Mouse (Mus musculus) heart, adult 2 months (tissue): ENCODE measurements around the gene Syngr1. TPM values are rescaled to one million over a fixed set of nuclear protein-coding genes. Genes with fewer than 3 reads are reported as not detected.

Source experiments
- DNase-seq, 2 experiments: peaks; one replicate each; pipeline ENCODE4 v3.0.0; 2021
- H3K27ac ChIP-seq: fragments of 200-600 bp; 2 replicates; pipeline ENCODE4 v1.8.1; 2022
- H3K27me3 ChIP-seq: fragments of 200-500 bp; 2 replicates; pipeline ENCODE4 v1.6.1; 2012; ENCODE audit warnings: mild to moderate bottlenecking, low read length, inconsistent platforms, mixed read lengths; ENCODE audit not compliant: control insufficient read depth, insufficient read depth
- H3K36me3 ChIP-seq: fragments of 200-500 bp; 2 replicates; pipeline ENCODE4 v1.6.1; 2012; ENCODE audit warnings: low read length, inconsistent platforms; ENCODE audit not compliant: control insufficient read depth, insufficient read depth
- H3K4me1 ChIP-seq: fragments of 200-500 bp; 2 replicates; pipeline ENCODE4 v1.6.1; 2011; ENCODE audit warnings: low read length; ENCODE audit not compliant: control insufficient read depth, insufficient read depth
- H3K4me3 ChIP-seq: fragments of 200-600 bp; 2 replicates; pipeline ENCODE4 v1.8.1; 2022
- H3K79me2 ChIP-seq: fragments of 200-500 bp; replicated peaks from 2 replicates; pipeline ENCODE4 v1.6.1; 2012; ENCODE audit warnings: mild to moderate bottlenecking, inconsistent platforms, low read length, moderate library complexity, mixed read lengths; ENCODE audit not compliant: control insufficient read depth, insufficient read depth
- H3K9ac ChIP-seq: fragments of 200-500 bp; 2 replicates; pipeline ENCODE4 v1.6.1; 2012; ENCODE audit warnings: low read depth, mild to moderate bottlenecking, control low read depth, inconsistent platforms, low read length, mixed read lengths
- CTCF ChIP-seq: fragments of 200-600 bp; IDR thresholded peaks from 2 replicates; pipeline ENCODE4 v1.8.1; 2022; ENCODE audit warnings: antibody characterized with exemption, mild to moderate bottlenecking, moderate library complexity
- EP300 ChIP-seq: fragments of 200-500 bp; IDR thresholded peaks from 2 replicates; pipeline ENCODE4 v1.6.1; 2011; ENCODE audit warnings: low read depth, low read length, control low read depth; ENCODE audit not compliant: insufficient read depth
- POLR2A ChIP-seq: fragments of 200-500 bp; IDR thresholded peaks from 2 replicates; pipeline ENCODE4 v1.6.1; 2011; ENCODE audit warnings: mild to moderate bottlenecking, low read depth, low read length, control low read depth; ENCODE audit not compliant: insufficient read depth
- WGBS: fragments of 180-500 bp; shearing (Covaris S2); methylation state at CpG from one replicate; pipeline ENCODE4 v1.1.7; 2018; 5-methylcytosine and 5-hydroxymethylcytosine counted together
- intact Hi-C: fragments of 180-260 bp; cut with DNase I; formaldehyde crosslinking; loops from one replicate; pipeline ENCODE4 v1.15.1; 2025
- polyA plus RNA-seq: library from polyadenylated mRNA; depleted of rRNA; stranded (reverse); fragments of >200 nt; gene quantifications from 2 replicates; pipeline ENCODE4 v1.2.3, GENCODE M21; 2012
- total RNA-seq, 2 experiments: library from RNA; stranded (reverse); gene quantifications; 2 replicates each; pipeline ENCODE4 v1.2.3; 2021

Syngr1 gene
- total and polyA plus RNA-seq, 3 experiments, result 69.6 to 247 (median 95.0) TPM

GRCm38 (mm10) chr15:80058151-80058550, 33.0 kb upstream of the Syngr1 start:
- Histone ChIP-seq H3K36me3 (peaks cover 2% of the 10 kb centered on the region; the same call in 1 of the 2 replicates), H3K4me3 (no peak overlapping the region), H3K79me2 (no peaks in the 10 kb centered on the region), H3K27me3 (no peaks in the 10 kb centered on the region), H3K27ac (no peak overlapping the region), H3K9ac (no peak overlapping the region), H3K4me1 (peaks cover 12% of the 10 kb centered on the region)
- WGBS, result 86% methylated on average over 7 of the region's 7 CpGs
- DNase-seq, result no peak
- intact Hi-C loops, result no loop called here
- TF ChIP-seq CTCF (no peak), POLR2A (no peak), EP300 (no peak)

GRCm38 (mm10) chr15:80059606-80060005, 31.5 kb upstream of the Syngr1 start:
- DNase-seq, result no peak
- no peaks in the 10 kb centered on the region for H3K36me3 ChIP-seq
- no peaks in the 10 kb centered on the region for H3K27me3 ChIP-seq
- H3K79me2 ChIP-seq, result no peaks in the 10 kb centered on the region
- intact Hi-C loops, result no loop called here
- H3K9ac ChIP-seq, result no peak overlapping the region
- TF ChIP-seq CTCF, result no peak
- 89% methylated on average over 7 of the region's 7 CpGs for WGBS
- no peak overlapping the region for H3K27ac ChIP-seq
- H3K4me3 ChIP-seq, result no peak overlapping the region
- peaks cover 2% of the 10 kb centered on the region; the same call in 1 of the 2 replicates for H3K4me1 ChIP-seq

GRCm38 (mm10) chr15:80060356-80061070, 30.6 kb upstream of the Syngr1 start:
- no peaks in the 10 kb centered on the region for H3K79me2 ChIP-seq
- WGBS, result 96% methylated on average over 8 of the region's 8 CpGs
- no peak for DNase-seq

GRCm38 (mm10) chr15:80061071-80061550, 30.0 kb upstream of the Syngr1 start:
- no peak overlapping the region for H3K9ac ChIP-seq
- intact Hi-C loops, result no loop called here

More at GRCm38 (mm10) chr15:80060356-80061070, 30.6 kb upstream of the Syngr1 start:
- no peaks in the 10 kb centered on the region for H3K27me3 ChIP-seq
- H3K36me3 ChIP-seq, result no peaks in the 10 kb centered on the region
- no peak overlapping the region for H3K27ac ChIP-seq
- no peak overlapping the region for H3K9ac ChIP-seq
- H3K4me3 ChIP-seq, result no peak overlapping the region
- H3K4me1 ChIP-seq, result peaks cover 2% of the 10 kb centered on the region; the same call in 1 of the 2 replicates
- TF ChIP-seq CTCF (no peak), EP300 (no peak), POLR2A (no peak)
- intact Hi-C loops, result no loop called here

GRCm38 (mm10) chr15:80062339-80062738, 28.8 kb upstream of the Syngr1 start:
- H3K4me1 ChIP-seq, result peaks cover 2% of the 10 kb centered on the region; the same call in 1 of the 2 replicates
- no peak overlapping the region for H3K27ac ChIP-seq
- no peaks in the 10 kb centered on the region for H3K36me3 ChIP-seq
- no peak overlapping the region for H3K9ac ChIP-seq
- intact Hi-C loops, result no loop called here
- 60% methylated on average over 8 of the region's 9 CpGs for WGBS
- no peak for DNase-seq
- no peaks in the 10 kb centered on the region for H3K27me3 ChIP-seq
- TF ChIP-seq CTCF, result no peak
- TF ChIP-seq POLR2A, result no peak
- no peak for TF ChIP-seq EP300
- no peaks in the 10 kb centered on the region for H3K79me2 ChIP-seq
- no peak overlapping the region for H3K4me3 ChIP-seq

More at GRCm38 (mm10) chr15:80061071-80061550, 30.0 kb upstream of the Syngr1 start:
- no peaks in the 10 kb centered on the region for H3K79me2 ChIP-seq
- peaks cover 2% of the 10 kb centered on the region; the same call in 1 of the 2 replicates for H3K4me1 ChIP-seq
- no peak overlapping the region for H3K27ac ChIP-seq
- TF ChIP-seq CTCF (no peak), EP300 (no peak), POLR2A (no peak)
- no peak overlapping the region for H3K4me3 ChIP-seq
- H3K27me3 ChIP-seq, result no peaks in the 10 kb centered on the region
- 64% methylated on average over 4 of the region's 4 CpGs for WGBS
- no peak for DNase-seq
- H3K36me3 ChIP-seq, result no peaks in the 10 kb centered on the region

- H3K27me3 ChIP-seq, result no peaks in the 10 kb centered on the region
- H3K4me3 ChIP-seq, result no peak overlapping the region
- 42% methylated on average over 5 of the region's 5 CpGs for WGBS
- TF ChIP-seq EP300 (no peak), CTCF (no peak), POLR2A (no peak)
- intact Hi-C loops, result no loop called here
- peaks cover 2% of the 10 kb centered on the region; the same call in 1 of the 2 replicates for H3K4me1 ChIP-seq
- H3K27ac ChIP-seq, result no peak overlapping the region
- H3K9ac ChIP-seq, result no peak overlapping the region
- no peaks in the 10 kb centered on the region for H3K79me2 ChIP-seq
- no peaks in the 10 kb centered on the region for H3K36me3 ChIP-seq
- DNase-seq, result no peak
Measured at GRCm38 (mm10) chr15:80062821-80063220, 28.3 kb upstream of the Syngr1 start.
